Mouse (Mus musculus) left cerebral cortex, postnatal 14 days (tissue): Measurements from ENCODE around the gene Gsk3a. TPM values are rescaled to one million over a fixed set of nuclear protein-coding genes. Genes with fewer than 3 reads are reported as not detected.

Source experiments
- DNase-seq, 2 experiments: peaks; one replicate each; pipeline ENCODE4 v3.0.0; 2021 to 2022; ENCODE audit warnings: low spot score in 2 of 2, mixed read lengths in 1 of 2
- intact Hi-C: fragments of 180-260 bp; cut with DNase I; formaldehyde crosslinking; loops from one replicate; pipeline ENCODE4 v1.15.1; 2025
- total RNA-seq, 2 experiments: library from RNA; stranded (reverse); gene quantifications; 2 replicates each; pipeline ENCODE4 v1.2.3; 2021

The Gsk3a gene
- total RNA-seq, 2 experiments from 2014 or later = 201 to 203 TPM

GRCm38 (mm10) chr7:25205355-25206093 lies 32.1 kb downstream of the Gsk3a start:
- intact Hi-C loops = no loop called here

GRCm38 (mm10) chr7:25203624-25204023 lies 34.0 kb downstream of the Gsk3a start:
- intact Hi-C loops = no loop called here
- DNase-seq = no peak

More at GRCm38 (mm10) chr7:25205355-25206093, 32.1 kb downstream of the Gsk3a start:
- DNase-seq = no peak

- intact Hi-C loops = no loop called here
- DNase-seq = no peak
These were observed 40.1 kb downstream of the Gsk3a start for GRCm38 (mm10) chr7:25197384-25198018.

GRCm38 (mm10) chr7:25196107-25196506 lies 41.5 kb downstream of the Gsk3a start:
- intact Hi-C loops = no loop called here
- DNase-seq = no peak

- intact Hi-C loops = no loop called here
- DNase-seq = no peak
These were observed 42.5 kb downstream of the Gsk3a start for GRCm38 (mm10) chr7:25195148-25195547.

- intact Hi-C loops = no loop called here
- DNase-seq = no peak
These were observed 45.5 kb downstream of the Gsk3a start for GRCm38 (mm10) chr7:25192110-25192509.

- intact Hi-C loops = no loop called here
- no peak for DNase-seq
These were observed 46.8 kb downstream of the Gsk3a start for GRCm38 (mm10) chr7:25190806-25191205.

- peak; percentile 82 to 89 for DNase-seq
- intact Hi-C loops = loop anchor here (1.0 to 5.0 kb wide), 2 partner anchors 55 to 81 kb away; no protein-coding TSS in a partner anchor
These were observed 49.7 kb downstream of the Gsk3a start for GRCm38 (mm10) chr7:25187662-25188650.

- DNase-seq = no peak
- intact Hi-C loops = no loop called here
These were observed 53.6 kb downstream of the Gsk3a start for GRCm38 (mm10) chr7:25184091-25184490.

GRCm38 (mm10) chr7:25181814-25182213 lies 55.8 kb downstream of the Gsk3a start:
- intact Hi-C loops = no loop called here
- DNase-seq = no peak

- peak in 1 of 2 experiments; percentile 17 for DNase-seq
- intact Hi-C loops = no loop called here
These were observed 56.3 kb downstream of the Gsk3a start for GRCm38 (mm10) chr7:25181331-25181790.

- intact Hi-C loops = no loop called here
- DNase-seq = no peak
These were observed 57.1 kb downstream of the Gsk3a start for GRCm38 (mm10) chr7:25180512-25180911.

- intact Hi-C loops = no loop called here
- DNase-seq = peak; percentile 89 to 92
These were observed 58.0 kb downstream of the Gsk3a start, which contains the start of gene Pou2f2 for GRCm38 (mm10) chr7:25179606-25180161. Gene Pou2f2, minus strand, starts transcription at chr7:25179726.

GRCm38 (mm10) chr7:25178787-25179605 lies 58.7 kb downstream of the Gsk3a start:
- DNase-seq = peak; percentile 38 to 51
- intact Hi-C loops = no loop called here

- DNase-seq = peak; percentile 34 to 35
- intact Hi-C loops = no loop called here
These were observed 59.3 kb downstream of the Gsk3a start for GRCm38 (mm10) chr7:25178317-25178716.
